Mouse (Mus musculus) lung, postnatal 14 days (tissue): ENCODE results near the gene Plb1.

Experiments used
- DNase-seq: peaks from one replicate; pipeline ENCODE4 v3.0.0; 2021

The Plb1 gene

GRCm38 (mm10) chr5:32260751-32261150 is 28.2 kb downstream of the Plb1 start:
- no peak for DNase-seq

DNA sequence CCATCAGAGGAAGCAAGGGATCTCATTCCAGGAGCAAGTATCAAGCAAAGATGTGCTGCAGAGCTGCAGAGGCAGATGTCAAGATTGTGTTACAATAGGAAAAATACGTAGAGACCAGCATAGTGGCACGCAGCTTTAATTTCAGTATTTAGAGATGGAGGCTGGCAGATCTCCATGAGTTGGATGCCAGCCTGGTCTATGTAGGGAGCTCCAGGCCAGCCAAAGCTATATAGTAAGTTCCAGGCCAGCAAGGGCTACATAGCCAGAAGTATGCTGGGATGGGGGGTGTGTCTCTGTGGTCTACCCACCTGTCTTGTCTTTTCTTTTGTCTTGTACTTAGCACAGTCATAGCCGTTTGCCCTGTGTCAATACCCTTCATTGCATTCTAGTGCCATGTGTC is 28.7 kb downstream of the Plb1 start:
- no peak for DNase-seq

GRCm38 (mm10) chr5:32262534-32262933 is 30.0 kb downstream of the Plb1 start:
- no peak for DNase-seq

- DNase-seq: peak; percentile 24
Observed at GRCm38 (mm10) chr5:32272502-32272901, 40.0 kb downstream of the Plb1 start.

DNA sequence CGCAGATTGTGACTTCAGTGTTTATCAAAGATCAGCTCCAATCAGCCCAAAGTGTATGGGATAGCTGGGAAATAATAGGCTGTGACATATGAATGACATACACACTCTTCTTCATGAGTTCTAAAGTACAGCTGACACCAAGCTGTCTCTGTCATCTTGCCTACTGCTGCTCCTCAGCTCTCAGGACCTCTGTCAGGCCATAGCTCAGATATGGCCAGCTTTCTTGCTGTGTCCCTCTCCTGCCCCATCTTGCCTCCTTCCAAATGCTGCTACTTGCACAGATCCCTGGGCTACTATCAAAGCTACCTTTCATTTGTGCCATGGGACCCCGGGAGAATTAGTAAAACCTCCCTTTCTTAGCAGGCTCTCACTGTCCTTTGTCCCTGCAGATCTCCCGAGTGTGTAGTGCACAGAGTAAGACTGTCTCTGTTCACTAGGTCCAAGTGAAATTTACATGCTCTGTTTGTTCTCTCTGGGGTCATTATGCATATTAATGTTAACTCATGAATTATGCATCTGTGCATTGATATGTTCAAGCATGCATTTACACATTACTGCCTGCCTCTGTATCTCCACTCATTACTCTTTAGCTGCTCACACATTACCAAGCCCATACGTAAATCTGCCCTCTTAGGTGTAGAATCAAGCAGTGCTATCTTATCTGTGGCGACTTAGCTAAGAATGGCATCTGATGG is 45.6 kb downstream of the Plb1 start:
- DNase-seq: no peak

DNA sequence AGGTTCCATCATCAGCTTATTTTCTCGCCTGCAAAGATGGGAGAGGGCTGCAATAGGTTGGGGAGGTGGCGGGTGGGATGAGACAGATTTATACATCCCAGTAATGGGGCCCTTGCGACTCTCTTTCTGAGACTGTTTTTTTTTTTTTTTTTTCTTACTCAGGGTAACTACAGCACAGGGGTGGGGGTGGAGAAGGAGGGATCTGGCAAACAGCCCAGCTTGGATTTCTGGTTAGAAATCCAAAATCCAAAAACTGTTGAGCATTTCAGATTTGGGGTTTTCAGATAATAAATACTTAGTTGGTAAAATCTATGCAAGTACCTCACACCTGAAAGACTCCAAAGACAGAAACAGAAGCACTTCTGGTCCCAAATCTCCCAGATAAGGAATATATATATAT is 47.6 kb downstream of the Plb1 start:
- no peak for DNase-seq

DNA sequence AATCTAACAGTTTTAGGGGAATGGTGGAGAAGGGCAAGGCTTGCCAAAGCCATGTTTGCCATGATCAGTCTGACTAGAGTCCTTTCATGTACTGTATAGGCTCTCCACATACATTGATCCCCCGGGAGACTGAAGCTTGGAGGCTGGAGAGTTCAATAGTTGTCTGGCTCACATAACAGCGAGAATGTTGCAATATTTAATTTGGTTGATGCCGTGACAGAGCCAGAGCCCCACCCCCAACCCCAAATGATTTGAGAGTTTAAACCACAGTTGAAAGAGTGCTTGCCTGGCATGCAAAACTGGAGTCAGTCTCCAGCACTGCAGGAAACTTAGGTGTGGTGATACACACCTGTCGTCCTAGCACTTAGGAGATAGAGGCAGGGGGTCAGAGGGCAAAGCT is 49.8 kb downstream of the Plb1 start:
- DNase-seq: no peak

GRCm38 (mm10) chr5:32283457-32283856 is 50.9 kb downstream of the Plb1 start:
- no peak for DNase-seq

- DNase-seq: no peak
Observed at GRCm38 (mm10) chr5:32286315-32286714, 53.8 kb downstream of the Plb1 start.

GRCm38 (mm10) chr5:32288021-32288420 is 55.5 kb downstream of the Plb1 start:
- DNase-seq: no peak

DNA sequence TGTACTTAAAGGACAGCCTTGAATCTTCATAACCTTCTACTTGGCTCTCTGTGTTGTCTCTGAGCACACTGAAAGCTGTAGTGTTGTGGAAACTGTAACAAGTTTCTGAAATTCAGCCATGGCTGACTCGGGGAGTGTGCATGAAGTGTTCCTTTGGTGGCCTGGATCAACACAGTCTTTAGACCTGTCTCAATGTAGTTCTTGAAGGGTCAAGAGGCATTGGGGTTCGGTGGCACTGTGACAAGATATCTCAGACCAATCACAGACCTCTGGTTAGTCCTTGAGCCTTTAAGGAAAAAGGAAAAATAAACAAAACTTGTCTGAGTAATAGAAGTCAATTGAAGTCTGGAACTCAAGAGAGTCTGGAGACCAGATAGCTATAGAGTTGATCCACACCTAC is 58.8 kb downstream of the Plb1 start:
- DNase-seq: no peak

DNA sequence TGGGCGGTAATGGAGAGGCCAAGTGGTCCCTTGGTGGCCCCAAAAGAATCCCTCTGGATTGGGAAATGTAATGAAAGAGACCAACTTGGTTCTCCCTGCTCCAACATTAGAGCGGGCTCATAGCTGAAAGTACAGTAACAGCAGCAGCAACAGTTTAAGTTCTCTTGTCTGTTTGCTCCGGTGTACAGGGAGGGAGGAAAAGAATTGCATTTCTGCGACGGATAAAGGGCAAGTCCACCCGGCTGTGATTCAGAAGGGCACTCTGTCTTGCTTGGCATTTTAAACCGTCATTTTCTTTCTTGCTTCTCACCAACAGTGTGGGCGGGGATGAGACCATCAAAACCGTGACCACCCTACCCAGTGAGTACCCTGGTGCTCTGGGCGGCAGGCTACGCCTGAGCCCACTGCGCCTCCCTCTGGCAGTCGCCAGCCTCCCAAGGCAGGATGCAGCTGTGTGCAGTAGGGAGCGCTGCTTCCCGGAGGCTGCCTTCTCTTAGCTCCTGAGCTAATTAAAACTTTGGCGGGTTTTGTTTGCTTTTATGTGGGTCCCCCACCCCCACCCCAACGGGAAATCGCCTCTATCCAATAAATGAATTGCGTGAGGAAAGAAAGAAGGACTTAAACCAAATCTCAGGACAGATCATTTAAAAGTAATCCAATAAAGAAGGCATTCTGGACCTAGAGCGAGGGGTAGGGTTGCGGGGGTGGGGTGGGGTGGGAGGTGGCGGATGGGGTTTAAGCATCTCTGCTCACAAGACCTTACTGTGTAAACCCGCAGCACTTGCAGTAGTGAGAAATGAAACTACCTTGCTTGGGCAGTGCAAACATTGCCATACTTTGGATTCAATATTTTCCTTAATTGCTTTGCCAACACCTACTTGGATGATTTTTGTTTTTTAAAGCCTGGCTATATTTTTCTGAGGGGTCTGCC is 70.7 kb downstream of the Plb1 start:
- DNase-seq: peak; percentile 68

GRCm38 (mm10) chr5:32307106-32307505 is 74.6 kb downstream of the Plb1 start:
- DNase-seq: no peak

- DNase-seq: no peak
Observed at GRCm38 (mm10) chr5:32308647-32309046, 76.1 kb downstream of the Plb1 start.

DNA sequence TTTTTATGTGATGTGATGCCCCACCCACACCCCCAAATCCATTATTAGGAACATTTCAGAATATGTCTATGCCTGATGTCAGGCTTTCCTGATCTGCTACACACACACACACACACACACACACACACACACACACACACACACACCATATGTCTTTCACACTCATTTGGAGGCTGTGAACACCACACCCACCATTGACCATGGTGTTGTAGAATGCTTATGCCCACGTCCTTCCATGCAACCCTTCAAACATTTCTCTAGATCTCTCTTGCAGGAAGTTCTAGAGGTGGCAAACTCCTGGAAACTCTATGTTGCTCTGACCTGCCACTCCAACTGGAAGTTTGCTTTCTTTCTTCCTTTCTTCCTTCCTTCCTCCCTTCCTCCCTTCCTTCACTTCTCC is 77.2 kb downstream of the Plb1 start:
- no peak for DNase-seq

DNA sequence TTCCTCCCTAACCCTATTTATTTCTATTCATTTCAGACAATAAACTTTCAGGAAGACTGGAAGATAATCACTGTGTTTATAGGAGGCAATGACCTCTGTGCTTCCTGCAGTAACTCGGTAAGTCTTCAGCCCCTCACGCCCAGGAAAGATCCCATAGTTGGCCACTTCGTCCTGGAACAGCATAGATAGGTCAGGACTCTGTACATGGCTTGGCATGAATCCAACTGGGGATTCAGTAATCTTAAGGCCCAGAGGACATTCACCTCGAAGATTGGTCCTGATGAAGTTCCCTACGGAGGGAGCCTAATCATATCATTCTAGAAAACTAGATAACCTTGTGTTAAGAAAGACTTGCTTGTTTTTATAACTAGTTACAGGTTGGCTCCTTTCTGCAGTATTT is 78.3 kb downstream of the Plb1 start:
- no peak for DNase-seq

- DNase-seq: no peak
Observed at GRCm38 (mm10) chr5:32311589-32312166, 79.2 kb downstream of the Plb1 start.

DNA sequence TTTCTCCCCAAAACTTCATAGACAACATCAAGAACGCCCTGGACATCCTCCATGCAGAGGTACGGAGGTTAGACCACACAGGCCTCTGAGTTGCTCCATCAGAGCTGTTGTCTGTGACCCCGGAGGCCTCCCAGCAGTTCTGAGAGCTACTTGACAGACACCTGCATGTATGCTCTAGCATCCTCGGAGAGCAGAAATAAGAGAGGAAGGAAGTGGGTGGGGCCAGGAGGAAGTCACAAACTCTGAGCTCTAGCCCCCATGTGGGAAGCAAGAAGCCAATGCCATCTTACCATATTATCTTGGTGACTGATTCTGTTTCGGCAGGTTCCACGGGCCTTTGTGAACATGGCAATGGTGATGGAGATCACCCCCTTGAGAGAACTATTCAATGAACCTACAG is 81.2 kb downstream of the Plb1 start:
- no peak for DNase-seq

- no peak for DNase-seq
Observed at GRCm38 (mm10) chr5:32314731-32315130, 82.2 kb downstream of the Plb1 start.

DNA sequence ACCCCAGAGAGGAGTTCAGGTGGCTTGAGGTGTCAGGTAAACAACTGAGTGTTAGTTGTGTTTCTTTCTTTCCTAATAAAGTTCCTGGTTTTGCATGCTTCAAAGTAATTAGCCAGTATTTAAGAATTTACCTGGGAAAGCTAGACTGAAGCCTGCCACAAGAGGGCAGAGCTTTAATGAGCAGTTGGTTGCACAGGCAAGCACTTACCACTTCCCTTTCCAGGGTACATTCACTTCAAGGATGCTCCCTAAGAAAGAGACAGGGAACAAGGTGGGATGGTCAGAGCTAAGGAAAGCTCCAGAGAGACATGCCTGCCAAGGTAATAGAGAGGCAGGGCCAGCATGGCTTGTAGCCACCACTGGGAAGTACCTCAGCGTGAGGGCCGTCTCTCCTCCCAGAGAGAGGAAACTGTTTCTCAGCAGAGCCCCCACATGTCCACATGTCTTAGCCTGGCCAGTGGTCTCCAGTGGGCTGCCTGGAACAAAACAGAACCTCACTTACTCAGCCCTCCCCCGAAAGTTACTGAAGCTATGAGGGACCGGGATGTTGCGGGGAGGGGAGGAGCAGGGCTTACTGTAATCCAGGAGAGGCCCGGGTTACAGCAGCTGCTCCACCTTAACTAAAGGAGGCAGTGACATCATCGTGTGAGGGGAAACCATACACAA is 89.8 kb downstream of the Plb1 start:
- peak; percentile 72 for DNase-seq

- no peak for DNase-seq
Observed at GRCm38 (mm10) chr5:32328139-32328538, 95.6 kb downstream of the Plb1 start.

DNA sequence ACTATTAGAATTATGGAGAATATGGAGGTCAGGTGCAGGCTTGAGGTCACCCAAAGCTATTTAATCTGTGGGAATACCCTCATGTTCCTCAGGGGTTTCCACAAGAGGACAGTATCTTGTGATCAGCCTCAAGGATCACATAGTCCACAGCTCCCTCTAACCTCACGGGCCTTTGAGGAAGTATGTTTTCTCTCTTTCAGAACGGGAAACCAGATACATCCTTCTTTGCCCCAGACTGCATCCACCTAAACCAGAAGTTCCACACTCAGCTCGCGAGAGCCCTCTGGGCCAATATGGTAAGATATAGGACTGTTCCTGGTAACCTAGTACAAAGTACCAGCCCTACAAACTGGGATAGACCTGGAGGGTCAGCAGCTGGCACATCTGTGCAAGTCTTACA is 100.1 kb downstream of the Plb1 start:
- no peak for DNase-seq

DNA sequence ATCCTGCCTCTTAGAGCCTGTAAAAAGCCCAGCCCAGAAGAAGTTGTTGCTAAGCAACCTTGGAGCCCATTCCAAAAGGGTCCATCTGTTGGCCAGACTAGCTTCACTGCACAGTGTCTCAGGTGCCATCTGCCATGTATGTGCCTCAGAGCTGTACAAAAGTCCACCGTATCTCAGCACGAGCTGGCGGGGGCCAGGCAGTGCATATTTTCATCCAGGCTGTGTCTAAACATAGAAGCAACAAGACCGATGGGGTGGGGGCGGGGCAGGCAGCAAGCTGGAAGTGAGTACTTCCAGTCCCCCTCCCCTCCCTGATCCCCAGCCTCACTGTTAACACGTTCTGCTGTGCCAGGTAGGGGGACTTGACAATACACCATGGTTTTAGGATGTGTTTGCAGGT is 102.7 kb downstream of the Plb1 start:
- peak; percentile 56 for DNase-seq
